Mouse (Mus musculus) left cerebral cortex, adult 6 months (tissue): ENCODE data around the gene Olig3. TPM values are rescaled to one million over a fixed set of nuclear protein-coding genes. Genes with fewer than 3 reads are reported as not detected.

ENCODE experiments used
- long read RNA-seq, 2 experiments: library from polyadenylated mRNA; unstranded; transcript quantifications; one replicate each; pipeline ENCODE4 v2.0.0; 2019 to 2020
- polyA plus RNA-seq: library from polyadenylated mRNA; unstranded; fragments of <200 nt; fragmentation: Nextera tagmentation; gene quantifications from 2 replicates; pipeline ENCODE4 v1.2.3, GENCODE M21; 2021

Olig3 gene
- polyA plus RNA-seq: not detected in 2 replicates
- long read RNA-seq, experiment 1: 0 reads
- long read RNA-seq, experiment 2: 0 reads

GRCm38 (mm10) chr10:19356071-19356583 lies at the start of gene Olig3:
Olig3 (plus strand) TSS chr10:19356533.

Other genes with a start within 250 kb of the Olig3 start
- gene Ifngr1, start 235.4 kb downstream of the Olig3 start, polyA plus RNA-seq: 17.4 and 23.1 TPM in 2 replicates